Mouse (Mus musculus) MEL (cell line): ENCODE measurements at regions not wholly inside any gene's neighbourhood (a gene's known extent, or its start where the extent isn't known, plus 50 kb on each side); places are given as distances from the start of the nearest gene placed in this dataset.

ENCODE experiments used
- DNase-seq: peaks from one replicate; pipeline ENCODE4 v3.0.0; 2011; ENCODE audit warnings: low read depth, low spot score
- H3K27ac ChIP-seq: 2 replicates; pipeline ENCODE4 v1.5.1; 2012; ENCODE audit warnings: low read depth, mild to moderate bottlenecking, control low read depth, low read length, moderate library complexity; ENCODE audit not compliant: control insufficient read depth
- H3K27me3 ChIP-seq, 2 experiments: fragments of 150-350 bp in 1 of 2; sonication (generic) in 1 of 2; 2 replicates each; pipeline ENCODE4 v1.6.1; 2012; ENCODE audit warnings: low read length in 2 of 2, mild to moderate bottlenecking in 2 of 2, improper control_type of control experiment in 1 of 2, moderate library complexity in 1 of 2; ENCODE audit not compliant: insufficient read depth in 2 of 2, control insufficient read depth in 1 of 2
- H3K36me3 ChIP-seq, 2 experiments: 2 replicates each; pipeline ENCODE4 v1.6.1; 2012 to 2014; ENCODE audit warnings: low read length in 2 of 2, improper control_type of control experiment in 1 of 2, inconsistent platforms in 1 of 2, mild to moderate bottlenecking in 1 of 2; ENCODE audit not compliant: insufficient read depth in 2 of 2, control insufficient read depth in 1 of 2
- H3K4me1 ChIP-seq, 2 experiments: fragments of 150-350 bp in 1 of 2; sonication (generic) in 1 of 2; 2 replicates each; pipeline ENCODE4 v1.6.1; 2012; ENCODE audit warnings: low read length in 2 of 2, improper control_type of control experiment in 1 of 2, mild to moderate bottlenecking in 1 of 2; ENCODE audit not compliant: insufficient read depth in 2 of 2, control insufficient read depth in 1 of 2
- H3K4me3 ChIP-seq, 2 experiments: fragments of 150-350 bp in 1 of 2; sonication (generic) in 1 of 2; 2 replicates each; pipeline ENCODE4 v1.5.1; 2012; ENCODE audit warnings: low read depth in 2 of 2, low read length in 2 of 2, mild to moderate bottlenecking in 2 of 2, moderate library complexity in 2 of 2, control low read depth in 1 of 2, improper control_type of control experiment in 1 of 2; ENCODE audit not compliant: control insufficient read depth in 1 of 2, insufficient read depth in 1 of 2
- H3K79me2 ChIP-seq: 2 replicates; pipeline ENCODE4 v1.6.1; 2012; ENCODE audit warnings: mild to moderate bottlenecking, low read length, moderate library complexity; ENCODE audit not compliant: control insufficient read depth, poor library complexity, insufficient read depth
- H3K9ac ChIP-seq: 2 replicates; pipeline ENCODE4 v1.6.1; 2012; ENCODE audit warnings: low read depth, mild to moderate bottlenecking, control low read depth, low read length, moderate library complexity; ENCODE audit not compliant: control insufficient read depth, poor library complexity, severe bottlenecking
- H3K9me3 ChIP-seq: fragments of 150-350 bp; sonication (generic); replicated peaks from 2 replicates; pipeline ENCODE4 v1.6.1; 2012; ENCODE audit warnings: mild to moderate bottlenecking, low read length, improper control_type of control experiment, moderate library complexity; ENCODE audit not compliant: insufficient read depth
- BHLHE40 ChIP-seq: IDR thresholded peaks from 2 replicates; pipeline ENCODE4 v1.6.1; 2012; ENCODE audit warnings: low read depth, mild to moderate bottlenecking, inconsistent platforms, low read length, improper control_type of control experiment, borderline replicate concordance
- CHD1 ChIP-seq: IDR thresholded peaks from 2 replicates; pipeline ENCODE4 v1.6.1; 2012; ENCODE audit warnings: low read depth, mild to moderate bottlenecking, inconsistent platforms, low read length, improper control_type of control experiment
- CHD2 ChIP-seq: IDR thresholded peaks from 2 replicates; pipeline ENCODE4 v1.6.1; 2011; ENCODE audit warnings: low read length, improper control_type of control experiment
- CTCF ChIP-seq, 3 experiments: IDR thresholded peaks in 2 of 3; conservative IDR thresholded peaks in 1 of 3; 2 replicates each; pipeline ENCODE4 v1.5.1; 2011 to 2012; ENCODE audit warnings: low read length in 3 of 3, low read depth in 2 of 3, mild to moderate bottlenecking in 2 of 3, improper control_type of control experiment in 1 of 3, inconsistent platforms in 1 of 3, mixed read lengths in 1 of 3, moderate library complexity in 1 of 3; ENCODE audit not compliant: control insufficient read depth in 1 of 3, insufficient read depth in 1 of 3, poor library complexity in 1 of 3, severe bottlenecking in 1 of 3
- E2F4 ChIP-seq: IDR thresholded peaks from 2 replicates; pipeline ENCODE4 v1.6.1; 2011; ENCODE audit warnings: low read depth, low read length, improper control_type of control experiment, borderline replicate concordance
- ELF1 ChIP-seq: IDR thresholded peaks from 2 replicates; pipeline ENCODE4 v1.6.1; 2014; ENCODE audit warnings: low read depth, mild to moderate bottlenecking, inconsistent platforms, low read length, improper control_type of control experiment, moderate library complexity
- ETS1 ChIP-seq: IDR thresholded peaks from 2 replicates; pipeline ENCODE4 v1.6.1; 2012; ENCODE audit warnings: low read depth, mild to moderate bottlenecking, inconsistent platforms, low read length, improper control_type of control experiment, moderate library complexity
- GABPA ChIP-seq: IDR thresholded peaks from 2 replicates; pipeline ENCODE4 v1.6.1; 2012; ENCODE audit warnings: low read depth, mild to moderate bottlenecking, inconsistent platforms, low read length, improper control_type of control experiment, moderate library complexity
- GATA1 ChIP-seq: IDR thresholded peaks from 2 replicates; pipeline ENCODE4 v1.6.1; 2011; ENCODE audit warnings: low read depth, low read length, improper control_type of control experiment
- HCFC1 ChIP-seq: IDR thresholded peaks from 2 replicates; pipeline ENCODE4 v1.6.1; 2012; ENCODE audit warnings: low read depth, mild to moderate bottlenecking, inconsistent platforms, low read length, improper control_type of control experiment, moderate library complexity
- JUND ChIP-seq: IDR thresholded peaks from 2 replicates; pipeline ENCODE4 v1.6.1; 2011; ENCODE audit warnings: low read depth, mild to moderate bottlenecking, improper control_type of control experiment, low read length
- MAFK ChIP-seq: IDR thresholded peaks from 2 replicates; pipeline ENCODE4 v1.6.1; 2011; ENCODE audit warnings: low read depth, mild to moderate bottlenecking, low read length, improper control_type of control experiment, borderline replicate concordance
- MAX ChIP-seq: IDR thresholded peaks from 2 replicates; pipeline ENCODE4 v1.6.1; 2011; ENCODE audit warnings: low read length, improper control_type of control experiment
- MEF2A ChIP-seq: IDR thresholded peaks from 2 replicates; pipeline ENCODE4 v1.6.1; 2014; ENCODE audit warnings: low read depth, mild to moderate bottlenecking, inconsistent platforms, low read length, improper control_type of control experiment; ENCODE audit not compliant: poor library complexity, insufficient replicate concordance, severe bottlenecking; ENCODE audit errors: extremely low read depth
- MXI1 ChIP-seq: IDR thresholded peaks from 2 replicates; pipeline ENCODE4 v1.6.1; 2011; ENCODE audit warnings: mild to moderate bottlenecking, low read depth, low read length, improper control_type of control experiment
- MYC ChIP-seq: IDR thresholded peaks from 2 replicates; pipeline ENCODE4 v1.6.1; 2011; ENCODE audit warnings: low read depth, mild to moderate bottlenecking, low read length, improper control_type of control experiment, moderate library complexity
- POLR2A ChIP-seq, 2 experiments: IDR thresholded peaks; 2 replicates each; pipeline ENCODE4 v1.6.1; 2011 to 2012; ENCODE audit warnings: low read length in 2 of 2, mild to moderate bottlenecking in 2 of 2, control low read depth in 1 of 2, improper control_type of control experiment in 1 of 2, low read depth in 1 of 2, moderate library complexity in 1 of 2; ENCODE audit not compliant: control insufficient read depth in 1 of 2, insufficient read depth in 1 of 2, poor library complexity in 1 of 2
- POLR2AphosphoS5 ChIP-seq: IDR thresholded peaks from 2 replicates; pipeline ENCODE4 v1.6.1; 2012; ENCODE audit warnings: low read depth, borderline replicate concordance, mild to moderate bottlenecking, inconsistent platforms, low read length, moderate library complexity, mixed read lengths
- RAD21 ChIP-seq: IDR thresholded peaks from 2 replicates; pipeline ENCODE4 v1.6.1; 2011; ENCODE audit warnings: mild to moderate bottlenecking, low read depth, low read length, improper control_type of control experiment
- RCOR1 ChIP-seq: IDR thresholded peaks from 2 replicates; pipeline ENCODE4 v1.6.1; 2012; ENCODE audit warnings: low read depth, mild to moderate bottlenecking, inconsistent platforms, low read length, improper control_type of control experiment
- SIN3A ChIP-seq: IDR thresholded peaks from 2 replicates; pipeline ENCODE4 v1.6.1; 2012; ENCODE audit warnings: low read length, improper control_type of control experiment, inconsistent platforms
- SMC3 ChIP-seq: IDR thresholded peaks from 2 replicates; pipeline ENCODE4 v1.6.1; 2011; ENCODE audit warnings: low read depth, low read length, improper control_type of control experiment
- TAL1 ChIP-seq: IDR thresholded peaks from 2 replicates; pipeline ENCODE4 v1.6.1; 2012; ENCODE audit warnings: mild to moderate bottlenecking, inconsistent platforms, low read length, moderate library complexity, mixed read lengths
- TBP ChIP-seq: IDR thresholded peaks from 2 replicates; pipeline ENCODE4 v1.8.0; 2011; ENCODE audit warnings: low read depth, low read length, improper control_type of control experiment
- TCF12 ChIP-seq: IDR thresholded peaks from 2 replicates; pipeline ENCODE4 v1.6.1; 2014; ENCODE audit warnings: low read depth, mild to moderate bottlenecking, inconsistent platforms, low read length, improper control_type of control experiment, moderate library complexity
- USF1 ChIP-seq: IDR thresholded peaks from 2 replicates; pipeline ENCODE4 v1.6.1; 2014; ENCODE audit warnings: low read depth, mild to moderate bottlenecking, inconsistent platforms, low read length, improper control_type of control experiment, moderate library complexity
- ZKSCAN1 ChIP-seq: IDR thresholded peaks from 2 replicates; pipeline ENCODE4 v1.6.1; 2012; ENCODE audit warnings: low read depth, mild to moderate bottlenecking, inconsistent platforms, low read length, improper control_type of control experiment, moderate library complexity

GRCm38 (mm10) chr15:65733326-65733725 lies 718.6 kb upstream of the Gm21961 start:
- no peaks in the 10 kb centered on the region for H3K27me3 ChIP-seq
- no peaks in the 10 kb centered on the region for H3K79me2 ChIP-seq
- no peaks in the 10 kb centered on the region for H3K36me3 ChIP-seq
- no peak overlapping the region for H3K4me3 ChIP-seq
- no peak for DNase-seq
- no peak overlapping the region for H3K27ac ChIP-seq
- no peak overlapping the region for H3K9ac ChIP-seq
- no peaks in the 10 kb centered on the region for H3K9me3 ChIP-seq
- no peaks in the 10 kb centered on the region for H3K4me1 ChIP-seq
- TF ChIP-seq TBP: no peak
- TF ChIP-seq ZKSCAN1: no peak
- no peak for TF ChIP-seq SMC3
- no peak for TF ChIP-seq CHD2
- TF ChIP-seq BHLHE40: no peak
- no peak for TF ChIP-seq RAD21
- no peak for TF ChIP-seq MAX
- TF ChIP-seq RCOR1: no peak
- no peak for TF ChIP-seq MAFK
- no peak for TF ChIP-seq ELF1
- no peak for TF ChIP-seq MXI1
- TF ChIP-seq CHD1: no peak

GRCm38 (mm10) chr15:65731308-65731707 lies 716.6 kb upstream of the Gm21961 start:
- Histone ChIP-seq H3K9ac (no peak overlapping the region), H3K27ac (no peak overlapping the region), H3K4me1 (no peaks in the 10 kb centered on the region), H3K4me3 (no peak overlapping the region), H3K9me3 (no peaks in the 10 kb centered on the region), H3K79me2 (no peaks in the 10 kb centered on the region), H3K27me3 (no peaks in the 10 kb centered on the region), H3K36me3 (no peaks in the 10 kb centered on the region)
- TF ChIP-seq GABPA: no peak
- no peak for TF ChIP-seq RCOR1
- no peak for TF ChIP-seq MAFK
- DNase-seq: no peak

GRCm38 (mm10) chr15:65727061-65727460 lies 712.4 kb upstream of the Gm21961 start:
- H3K27me3 ChIP-seq: no peaks in the 10 kb centered on the region
- H3K9me3 ChIP-seq: no peaks in the 10 kb centered on the region
- H3K9ac ChIP-seq: no peak overlapping the region
- no peak overlapping the region for H3K27ac ChIP-seq
- no peak overlapping the region for H3K4me3 ChIP-seq
- H3K36me3 ChIP-seq: no peaks in the 10 kb centered on the region
- H3K4me1 ChIP-seq: no peaks in the 10 kb centered on the region
- DNase-seq: no peak
- H3K79me2 ChIP-seq: no peaks in the 10 kb centered on the region
- no peak for TF ChIP-seq TBP
- TF ChIP-seq TCF12: no peak
- no peak for TF ChIP-seq CTCF (IDR thresholded peaks at IDR 0.05 in 2 of 3, conservative IDR thresholded peaks at IDR 0.05 in 1 of 3; ENCODE audit: control insufficient read depth in 1 of 3, insufficient read depth in 1 of 3, low read depth in 2 of 3, low read length in 3 of 3, poor library complexity in 1 of 3, severe bottlenecking in 1 of 3)
- no peak for TF ChIP-seq MYC
- TF ChIP-seq SIN3A: no peak
- no peak for TF ChIP-seq MXI1
- TF ChIP-seq ZKSCAN1: no peak
- TF ChIP-seq CHD1: no peak
- TF ChIP-seq GATA1: no peak
- no peak for TF ChIP-seq ETS1
- TF ChIP-seq TAL1: no peak
- TF ChIP-seq USF1: no peak
- no peak for TF ChIP-seq RAD21
- no peak for TF ChIP-seq POLR2A (IDR thresholded peaks at IDR 0.05; ENCODE audit: control insufficient read depth in 1 of 2, insufficient read depth in 1 of 2, low read depth in 1 of 2, low read length in 2 of 2, poor library complexity in 1 of 2)
- TF ChIP-seq HCFC1: no peak
- no peak for TF ChIP-seq MEF2A
- no peak for TF ChIP-seq POLR2AphosphoS5
- no peak for TF ChIP-seq JUND
- TF ChIP-seq RCOR1: no peak
- TF ChIP-seq E2F4: no peak
